Mouse (Mus musculus) A20 (cell line): ENCODE results near the gene Gm20388.
A peak's percentile ranks its signal among the peaks of the same experiment; 100 is the strongest.
"Not testable (repeated sequence)": the region's sequence is repeated elsewhere in the genome, so short reads cannot be mapped to it uniquely, and the experiment has no call there.

Experiments used
- DNase-seq: peaks from one replicate; pipeline ENCODE4 v3.0.0-alpha.2; 2011; ENCODE audit warnings: low read depth, low spot score

Gene Gm20388

GRCm38 (mm10) chr8:123230326-123230725, 3319.7 kb downstream of the Gm20388 start:
- DNase-seq = not testable (repeated sequence)

GRCm38 (mm10) chr8:123231742-123232141, 3321.1 kb downstream of the Gm20388 start:
- DNase-seq = no peak

- no peak for DNase-seq
Observed at GRCm38 (mm10) chr8:123232553-123232952, 3321.9 kb downstream of the Gm20388 start.

- no peak for DNase-seq
Observed at GRCm38 (mm10) chr8:123233300-123233699, 3322.7 kb downstream of the Gm20388 start.

- DNase-seq = no peak
Observed at GRCm38 (mm10) chr8:123233760-123234159, 3323.1 kb downstream of the Gm20388 start.

- no peak for DNase-seq
Observed at GRCm38 (mm10) chr8:123234918-123235519, 3324.4 kb downstream of the Gm20388 start.

- peak; percentile 91 for DNase-seq
Observed at GRCm38 (mm10) chr8:123235520-123236497, 3325.2 kb downstream of the Gm20388 start, which contains the start of gene Spata2l. TSS of gene Spata2l (minus strand) at chr8:123236233.

- no peak for DNase-seq
Observed at GRCm38 (mm10) chr8:123239398-123239797, 3328.8 kb downstream of the Gm20388 start.

- DNase-seq = no peak
Observed at GRCm38 (mm10) chr8:123242107-123242923, 3331.7 kb downstream of the Gm20388 start.

GRCm38 (mm10) chr8:123243053-123243452, 3332.4 kb downstream of the Gm20388 start:
- DNase-seq = no peak

- no peak for DNase-seq
Observed at GRCm38 (mm10) chr8:123244382-123244781, 3333.7 kb downstream of the Gm20388 start.

GRCm38 (mm10) chr8:123245543-123245942, 3334.9 kb downstream of the Gm20388 start:
- DNase-seq = no peak

- DNase-seq = no peak
Observed at GRCm38 (mm10) chr8:123247748-123248147, 3337.1 kb downstream of the Gm20388 start.

GRCm38 (mm10) chr8:123248596-123248995, 3338.0 kb downstream of the Gm20388 start:
- no peak for DNase-seq

- DNase-seq = no peak
Observed at GRCm38 (mm10) chr8:123250940-123251339, 3340.3 kb downstream of the Gm20388 start.

GRCm38 (mm10) chr8:123252925-123253324, 3342.3 kb downstream of the Gm20388 start:
- no peak for DNase-seq

GRCm38 (mm10) chr8:123253451-123254098, 3342.9 kb downstream of the Gm20388 start:
- DNase-seq = no peak

- DNase-seq = peak; percentile 92
Observed at GRCm38 (mm10) chr8:123254099-123254885, 3343.7 kb downstream of the Gm20388 start, which contains the start of the genes Zfp276 and Vps9d1. TSS of gene Zfp276 (plus strand) at chr8:123254195. TSS of gene Vps9d1 (minus strand) at chr8:123254348.

- DNase-seq = no peak
Observed at GRCm38 (mm10) chr8:123255170-123255569, 3344.5 kb downstream of the Gm20388 start.

GRCm38 (mm10) chr8:123257114-123257513, 3346.5 kb downstream of the Gm20388 start:
- DNase-seq = no peak
